Comparison of ENCODE assay signal across 26 mouse cellular contexts in genomic region chr8:110152951-110153350, GRCm38 (mm10). TPM values are rescaled to one million over a fixed set of nuclear protein-coding genes. Genes with fewer than 3 reads are reported as not detected.
DNase-seq lines count a peak whose midpoint lies in the region; ATAC-seq and TF ChIP-seq lines count a peak whose summit lies in the region.
"Had no signal": no experiment of that assay in that cellular context is flagged by ENCODE, and none has a peak within 500 bp of the region (broad histone marks: within the 10 kb centered on the region; RNA-seq: fewer than 3 reads in every experiment).

No protein-coding gene starts in this region.

- H3K4me1 ChIP-seq in midbrain, embryonic 15.5 days: no peaks in the 10 kb centered on the region
- H3K4me1 ChIP-seq in midbrain, postnatal 0 days (ENCODE audit: insufficient read depth, low read length): no peaks in the 10 kb centered on the region
- peaks cover 0 to 2% of the 10 kb centered on the region in 2 experiments; a peak in 1 of 4 replicates for H3K4me1 ChIP-seq in CH12.LX (ENCODE audit: control insufficient read depth in 1 of 2, insufficient read depth in 2 of 2)
- H3K4me1 ChIP-seq in ES-E14 (ENCODE audit: control insufficient read depth in 2 of 2, insufficient read depth in 2 of 2, low read length in 2 of 2, poor library complexity in 1 of 2): no peaks in the 10 kb centered on the region
- no peaks in the 10 kb centered on the region for H3K4me1 ChIP-seq in neural tube, embryonic 14.5 days (ENCODE audit: control insufficient read depth, insufficient read depth, low read length)
- H3K4me1 ChIP-seq: embryonic facial prominence, embryonic 13.5 days; forebrain, embryonic 12.5 days; intestine, embryonic 15.5 days had no signal

- peak overlapping the region; percentile 9; the same call in 1 of the 2 replicates for H3K4me2 ChIP-seq in midbrain, embryonic 15.5 days
- H3K4me2 ChIP-seq in midbrain, postnatal 0 days (ENCODE audit: low read depth, low read length, poor library complexity, severe bottlenecking): no peak overlapping the region
- no peak overlapping the region for H3K4me2 ChIP-seq in CH12.LX (ENCODE audit: insufficient read depth, low read depth, poor library complexity, severe bottlenecking)
- H3K4me2 ChIP-seq in neural tube, embryonic 14.5 days (ENCODE audit: low read depth, low read length): 0 out of 2 replicates have a peak overlapping the region, but pooled peaks have one; percentile 16
- H3K4me2 ChIP-seq: embryonic facial prominence, embryonic 13.5 days; forebrain, embryonic 12.5 days; heart, embryonic 12.5 days; intestine, embryonic 15.5 days had no signal

- no peak overlapping the region for H3K27ac ChIP-seq in midbrain, embryonic 15.5 days
- H3K27ac ChIP-seq in midbrain, postnatal 0 days (ENCODE audit: low read depth, low read length): no peak overlapping the region
- H3K27ac ChIP-seq in CH12.LX (ENCODE audit: insufficient read depth, low read depth): no peak overlapping the region
- no peak overlapping the region for H3K27ac ChIP-seq in ES-E14 (ENCODE audit: insufficient read depth, low read depth, low read length, poor library complexity, severe bottlenecking)
- no peak overlapping the region for H3K27ac ChIP-seq in neural tube, embryonic 14.5 days (ENCODE audit: low read depth, low read length)
- H3K27ac ChIP-seq: embryonic facial prominence, embryonic 13.5 days; forebrain, embryonic 12.5 days; intestine, embryonic 15.5 days had no signal

- TF ChIP-seq RAD21 in CH12.LX (IDR thresholded peaks at IDR 0.05; ENCODE audit: low read depth, low read length): no peak

- in situ Hi-C loops in CH12.LX (cut with MboI; ENCODE audit: low pct_ligation_motif_present, low pct_unique_long_range_greater_than_20kb, low sequenced_read_pairs) (no loop called here), ES-E14 (cut with MboI; ENCODE audit: low sequenced_read_pairs in 2 of 2, unreplicated experiment in 2 of 2) (no loop called here)

- WGBS in midbrain, embryonic 15.5 days: 71% methylated on average over 6 of the region's 6 CpGs
- WGBS in midbrain, postnatal 0 days: 73% methylated on average over 6 of the region's 6 CpGs
- WGBS in neural tube, embryonic 14.5 days: 72% methylated on average over 6 of the region's 6 CpGs

- no peak for TF ChIP-seq EP300 in CH12.LX (IDR thresholded peaks at IDR 0.05; ENCODE audit: low read length)

- no peaks in the 10 kb centered on the region for H3K27me3 ChIP-seq in midbrain, embryonic 15.5 days (replicated peaks)
- H3K27me3 ChIP-seq in midbrain, postnatal 0 days (ENCODE audit: insufficient read depth, low read length): no peaks in the 10 kb centered on the region
- H3K27me3 ChIP-seq in CH12.LX (replicated peaks): peaks cover 19% of the 10 kb centered on the region
- H3K27me3 ChIP-seq in neural tube, embryonic 14.5 days (ENCODE audit: control insufficient read depth, insufficient read depth, low read length): no peaks in the 10 kb centered on the region
- H3K27me3 ChIP-seq: embryonic facial prominence, embryonic 13.5 days; forebrain, embryonic 12.5 days; intestine, embryonic 15.5 days had no signal

- H3K36me3 ChIP-seq in midbrain, embryonic 15.5 days (replicated peaks): no peaks in the 10 kb centered on the region
- no peaks in the 10 kb centered on the region for H3K36me3 ChIP-seq in midbrain, postnatal 0 days (ENCODE audit: insufficient read depth, low read length)
- no peaks in the 10 kb centered on the region for H3K36me3 ChIP-seq in CH12.LX (replicated peaks in 1 of 2; ENCODE audit: control insufficient read depth in 1 of 2, insufficient read depth in 1 of 2, low read length in 1 of 2)
- H3K36me3 ChIP-seq in ES-E14 (ENCODE audit: control insufficient read depth, insufficient read depth, low read length, poor library complexity, severe bottlenecking): no peaks in the 10 kb centered on the region
- H3K36me3 ChIP-seq in neural tube, embryonic 14.5 days (ENCODE audit: control insufficient read depth, insufficient read depth, low read length): no peaks in the 10 kb centered on the region
- H3K36me3 ChIP-seq: embryonic facial prominence, embryonic 13.5 days; forebrain, embryonic 12.5 days; heart, embryonic 12.5 days; intestine, embryonic 15.5 days had no signal

- H3K4me3 ChIP-seq in midbrain, embryonic 15.5 days: no peak overlapping the region
- H3K4me3 ChIP-seq in midbrain, postnatal 0 days (ENCODE audit: low read depth, low read length): no peak overlapping the region
- no peak overlapping the region for H3K4me3 ChIP-seq in CH12.LX (replicated peaks in 1 of 3; ENCODE audit: low read depth in 2 of 3, low read length in 2 of 3, poor library complexity in 1 of 3)
- peak overlapping the region; percentile 6 to 20; a peak in 2 of 4 replicates for H3K4me3 ChIP-seq in ES-E14 (ENCODE audit: insufficient read depth in 1 of 2, low read depth in 1 of 2, low read length in 2 of 2, poor library complexity in 1 of 2, severe bottlenecking in 1 of 2)
- no peak overlapping the region for H3K4me3 ChIP-seq in neural tube, embryonic 14.5 days (ENCODE audit: low read depth, low read length)
- H3K4me3 ChIP-seq: embryonic facial prominence, embryonic 13.5 days; forebrain, embryonic 12.5 days; heart, embryonic 12.5 days; intestine, embryonic 15.5 days had no signal

- no peak for TF ChIP-seq POLR2A in CH12.LX (IDR thresholded peaks at IDR 0.05; ENCODE audit: low read depth, low read length)

- H3K79me2 ChIP-seq in CH12.LX (replicated peaks; ENCODE audit: control insufficient read depth, extremely low read depth, insufficient read depth, poor library complexity, severe bottlenecking): no peaks in the 10 kb centered on the region

- DNase-seq in midbrain, postnatal 0 days (ENCODE audit: low spot score): no peak
- no peak for DNase-seq in CH12.LX (ENCODE audit: extremely low read depth)
- no peak for DNase-seq in ES-E14 (ENCODE audit: low read depth, low spot score)
- no peak for DNase-seq in urinary bladder, postnatal 36 days (ENCODE audit: low spot score in 2 of 2)
- DNase-seq in right cerebral cortex, adult 2 months (ENCODE audit: low spot score in 2 of 2): no peak
- DNase-seq in spleen, postnatal 36 days (ENCODE audit: low spot score in 2 of 2): no peak
- DNase-seq: adrenal gland, postnatal 10 days; cerebellum, adult 11-12 months; cerebellum, adult 9-11 months; cerebellum, postnatal 36 days had no signal

- dilution Hi-C loops in CH12.LX (cut with MboI; ENCODE audit: extremely low pct_ligation_motif_present, extremely low pct_unique_long_range_greater_than_20kb, low sequenced_read_pairs): no loop called here

- no peak overlapping the region for H3K9ac ChIP-seq in midbrain, embryonic 15.5 days
- H3K9ac ChIP-seq in midbrain, postnatal 0 days (replicated peaks; ENCODE audit: low read length, poor library complexity, severe bottlenecking): no peak overlapping the region
- no peak overlapping the region for H3K9ac ChIP-seq in CH12.LX (ENCODE audit: insufficient read depth, low read depth)
- peak overlapping the region; percentile 50; the same call in 1 of the 2 replicates for H3K9ac ChIP-seq in ES-E14 (ENCODE audit: insufficient read depth, low read depth, low read length, poor library complexity, severe bottlenecking)
- H3K9ac ChIP-seq in neural tube, embryonic 14.5 days (replicated peaks; ENCODE audit: low read depth, low read length): no peak overlapping the region
- H3K9ac ChIP-seq: embryonic facial prominence, embryonic 13.5 days; forebrain, embryonic 12.5 days; heart, embryonic 12.5 days; intestine, embryonic 15.5 days had no signal

- no peak for TF ChIP-seq CTCF in midbrain, postnatal 0 days (IDR thresholded peaks at IDR 0.05)
- no peak for TF ChIP-seq CTCF in CH12.LX (conservative IDR thresholded peaks at IDR 0.05 in 1 of 2, IDR thresholded peaks at IDR 0.05 in 1 of 2; ENCODE audit: low read depth in 2 of 2, low read length in 2 of 2)

- H3K9me3 ChIP-seq in midbrain, embryonic 15.5 days: no peaks in the 10 kb centered on the region
- H3K9me3 ChIP-seq in midbrain, postnatal 0 days (ENCODE audit: low read length): no peaks in the 10 kb centered on the region
- H3K9me3 ChIP-seq in CH12.LX (replicated peaks; ENCODE audit: low read length) (no peaks in the 10 kb centered on the region), ES-E14 (ENCODE audit: control insufficient read depth, insufficient read depth, low read depth, low read length) (no peaks in the 10 kb centered on the region)
- no peaks in the 10 kb centered on the region for H3K9me3 ChIP-seq in neural tube, embryonic 14.5 days (ENCODE audit: control insufficient read depth, low read length)
- H3K9me3 ChIP-seq: embryonic facial prominence, embryonic 13.5 days; forebrain, embryonic 12.5 days; heart, embryonic 12.5 days; intestine, embryonic 15.5 days had no signal

- ATAC-seq in midbrain, embryonic 15.5 days (replicated peaks): no peak
- ATAC-seq in midbrain, postnatal 0 days (ENCODE audit: low FRiP score): no peak
- ATAC-seq in neural tube, embryonic 14.5 days (ENCODE audit: low read depth): no peak
- ATAC-seq: forebrain, embryonic 16.5 days; intestine, embryonic 15.5 days had no signal

RNA-seq across cellular contexts. Expression of gene Calb2, which starts 15.1 kb away (rescaled TPM):
- polyA plus RNA-seq in midbrain, embryonic 15.5 days (2015; fragmentation: Nextera tagmentation; extraction: Ambion mirVana): 144 and 153 TPM in 2 replicates
- total RNA-seq in midbrain, postnatal 0 days (2014; rRNA removed): 105 and 126 TPM in 2 replicates
- polyA plus RNA-seq in midbrain, postnatal 0 days (2015; fragmentation: Nextera tagmentation; extraction: Ambion mirVana): 295 and 359 TPM in 2 replicates
- total RNA-seq in CH12.LX (2012; rRNA removed) (not detected in 2 replicates), CH12.LX (2014; rRNA removed) (not detected in 2 replicates), ES-E14 (2012; rRNA removed) (2.8 and 3.2 TPM in 2 replicates)
- polyA plus RNA-seq in CH12.LX (2012; ENCODE audit: insufficient read length, low read depth): not detected in 2 replicates
- 30.3 and 42.7 TPM in 2 replicates for polyA plus RNA-seq in neural tube, embryonic 14.5 days (2014; fragmentation: Nextera tagmentation; extraction: Ambion mirVana)
- total RNA-seq: gastrocnemius, adult 18-20 months; heart, adult 8-10 months; heart, postnatal 25 days had no signal
- polyA plus RNA-seq: gonadal fat pad, adult 2 months had no signal

RNA-seq across cellular contexts. Expression of gene Gm17720, which starts 50.4 kb away (rescaled TPM):
- not detected in 2 replicates for polyA plus RNA-seq in midbrain, embryonic 15.5 days (2015; fragmentation: Nextera tagmentation; extraction: Ambion mirVana)
- total RNA-seq in midbrain, postnatal 0 days (2014; rRNA removed): not detected in 2 replicates
- polyA plus RNA-seq in midbrain, postnatal 0 days (2015; fragmentation: Nextera tagmentation; extraction: Ambion mirVana): not detected in 2 replicates
- total RNA-seq in CH12.LX (2012; rRNA removed): not detected in 2 replicates
- not detected in 2 replicates for total RNA-seq in CH12.LX (2014; rRNA removed)
- not detected in 2 replicates for polyA plus RNA-seq in CH12.LX (2012; ENCODE audit: insufficient read length, low read depth)
- not detected in 2 replicates for total RNA-seq in ES-E14 (2012; rRNA removed)
- polyA plus RNA-seq in neural tube, embryonic 14.5 days (2014; fragmentation: Nextera tagmentation; extraction: Ambion mirVana): not detected in 2 replicates
- total RNA-seq: adrenal gland, postnatal 10 days; adrenal gland, postnatal 4 days; gastrocnemius, adult 18-20 months; gastrocnemius, postnatal 14 days; heart, adult 8-10 months; heart, postnatal 25 days had no signal
- polyA plus RNA-seq: embryonic facial prominence, embryonic 13.5 days; forebrain, embryonic 12.5 days; forebrain, embryonic 16.5 days; frontal cortex, adult 2 months; gonadal fat pad, adult 2 months; heart, embryonic 12.5 days; heart, embryonic 16.5 days; hindbrain, embryonic 11.5 days; intestine, embryonic 15.5 days had no signal

RNA-seq across cellular contexts. Expression of gene Gm21964, which starts 51.9 kb away (rescaled TPM):
- polyA plus RNA-seq in midbrain, embryonic 15.5 days (2015; fragmentation: Nextera tagmentation; extraction: Ambion mirVana): not detected in 2 replicates
- not detected in 2 replicates for total RNA-seq in midbrain, postnatal 0 days (2014; rRNA removed)
- not detected in 2 replicates for polyA plus RNA-seq in midbrain, postnatal 0 days (2015; fragmentation: Nextera tagmentation; extraction: Ambion mirVana)
- total RNA-seq in CH12.LX (2012; rRNA removed) (not detected in 2 replicates), CH12.LX (2014; rRNA removed) (not detected in 2 replicates), ES-E14 (2012; rRNA removed) (0.67 and 0.79 TPM in 2 replicates)
- polyA plus RNA-seq in CH12.LX (2012; ENCODE audit: insufficient read length, low read depth): not detected in 2 replicates
- not detected in 2 replicates for polyA plus RNA-seq in neural tube, embryonic 14.5 days (2014; fragmentation: Nextera tagmentation; extraction: Ambion mirVana)
- total RNA-seq: adrenal gland, postnatal 10 days; adrenal gland, postnatal 4 days; gastrocnemius, adult 18-20 months; gastrocnemius, postnatal 14 days; heart, adult 8-10 months; heart, postnatal 25 days had no signal
- polyA plus RNA-seq: embryonic facial prominence, embryonic 13.5 days; forebrain, embryonic 12.5 days; forebrain, embryonic 16.5 days; frontal cortex, adult 2 months; gonadal fat pad, adult 2 months; heart, embryonic 12.5 days; heart, embryonic 16.5 days; hindbrain, embryonic 11.5 days; intestine, embryonic 15.5 days had no signal

Comparison
In these comparisons a context has a peak if more than half of its experiments do, and no peak if none do; other contexts are left out.
1. H3K4me2 ChIP-seq: peak in midbrain, embryonic 15.5 days (single experiment) and neural tube, embryonic 14.5 days (single experiment); none in midbrain, postnatal 0 days (single experiment) and CH12.LX (single experiment).
2. H3K4me3 ChIP-seq: peak in ES-E14 (2 of 2); none in midbrain, embryonic 15.5 days (single experiment), midbrain, postnatal 0 days (single experiment), CH12.LX (0 of 3) and neural tube, embryonic 14.5 days (single experiment).
3. RNA of gene Calb2, which starts 15.1 kb away (polyA plus RNA-seq): 295 to 359 TPM in midbrain, postnatal 0 days, 144 to 153 TPM in midbrain, embryonic 15.5 days and 30.3 to 42.7 TPM in neural tube, embryonic 14.5 days; not detected in CH12.LX; every median in the first group is over 10 times any median in the second.